ENCODE assay signal across 17 mouse cellular contexts in the genomic region with DNA sequence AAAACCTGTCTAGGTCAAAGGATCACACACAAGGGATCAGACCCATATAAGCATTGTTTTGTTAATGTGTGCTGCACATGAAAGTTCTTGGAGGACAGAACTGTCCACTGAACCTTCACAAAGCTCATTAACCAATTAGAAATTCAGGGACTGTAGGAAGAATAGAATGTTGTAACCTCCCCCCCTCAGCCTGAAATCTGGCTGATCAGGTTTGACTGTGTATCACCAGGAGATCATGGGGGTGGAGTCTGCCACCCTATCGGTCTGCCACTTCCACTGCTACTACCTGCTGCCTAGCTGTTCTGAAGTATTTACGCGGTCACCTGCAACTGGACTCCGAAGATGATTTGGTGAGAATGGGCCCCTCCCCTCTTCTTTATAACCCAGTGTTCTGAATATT. TPM values are rescaled to one million over a fixed set of nuclear protein-coding genes. Genes with fewer than 3 reads are reported as not detected.
A peak's percentile ranks its signal among the peaks of the same experiment; 100 is the strongest.
DNase-seq lines count a peak whose midpoint lies in the region; ATAC-seq and TF ChIP-seq lines count a peak whose summit lies in the region.
"Had no signal": no experiment of that assay in that cellular context is flagged by ENCODE, and none has a peak within 500 bp of the region (broad histone marks: within the 10 kb centered on the region; RNA-seq: fewer than 3 reads in every experiment).

No protein-coding gene starts in this region.

- H3K4me2 ChIP-seq in lung, postnatal 0 days (replicated peaks; ENCODE audit: low read depth, low read length), result no peak overlapping the region
- H3K4me2 ChIP-seq in intestine, postnatal 0 days (replicated peaks; ENCODE audit: low read depth), result peak overlapping the region; percentile 40
- 0 out of 2 replicates have a peak overlapping the region, but pooled peaks have one; percentile 17 for H3K4me2 ChIP-seq in stomach, postnatal 0 days (replicated peaks; ENCODE audit: low read depth)
- H3K4me2 ChIP-seq: heart, embryonic 11.5 days; limb, embryonic 15.5 days; lung, embryonic 15.5 days; midbrain, embryonic 12.5 days had no signal

- H3K4me3 ChIP-seq in lung, postnatal 0 days (ENCODE audit: low read depth, low read length), result no peak overlapping the region
- no peak overlapping the region for H3K4me3 ChIP-seq in intestine, postnatal 0 days (ENCODE audit: low read depth, low read length)
- H3K4me3 ChIP-seq in stomach, postnatal 0 days (ENCODE audit: low read depth, low read length), result no peak overlapping the region
- H3K4me3 ChIP-seq: limb, embryonic 15.5 days; lung, embryonic 15.5 days; midbrain, embryonic 12.5 days; myocyte had no signal

- no peak overlapping the region for H3K27ac ChIP-seq in lung, postnatal 0 days (ENCODE audit: low read length)
- H3K27ac ChIP-seq in intestine, postnatal 0 days (ENCODE audit: low read depth, low read length), result peak overlapping the region; percentile 50; the same call in 1 of the 2 replicates
- H3K27ac ChIP-seq in stomach, postnatal 0 days (replicated peaks), result 0 out of 2 replicates have a peak overlapping the region, but pooled peaks have one; percentile 8
- H3K27ac ChIP-seq: limb, embryonic 15.5 days; lung, embryonic 15.5 days; midbrain, embryonic 12.5 days had no signal

- peak; percentile 14 for DNase-seq in lung, postnatal 0 days (ENCODE audit: low spot score)
- DNase-seq in lung, postnatal 14 days, result no peak
- DNase-seq in kidney, postnatal 14 days, result peak; percentile 68
- DNase-seq in stomach, postnatal 0 days (ENCODE audit: low spot score), result no peak
- no peak for DNase-seq in testis, postnatal 14 days (ENCODE audit: low spot score)
- no peak for DNase-seq in B cell, adult 2 months
- DNase-seq: forebrain, postnatal 0 days; gastrocnemius, postnatal 25 days; thymus, postnatal 25 days had no signal

- 34% methylated on average over 4 of the region's 4 CpGs for WGBS in lung, postnatal 0 days
- WGBS in intestine, postnatal 0 days, result 34% methylated on average over 4 of the region's 4 CpGs
- WGBS in stomach, postnatal 0 days, result 45% methylated on average over 4 of the region's 4 CpGs

- TF ChIP-seq CTCF in lung, postnatal 0 days (IDR thresholded peaks at IDR 0.05), result no peak
- TF ChIP-seq CTCF in intestine, postnatal 0 days (IDR thresholded peaks at IDR 0.05; ENCODE audit: low read depth), result no peak; the same call in 1 of the 2 replicates
- TF ChIP-seq CTCF in stomach, postnatal 0 days (IDR thresholded peaks at IDR 0.05; ENCODE audit: low read depth), result no peak

- no peaks in the 10 kb centered on the region for H3K9me3 ChIP-seq in lung, postnatal 0 days (ENCODE audit: low read length)
- no peaks in the 10 kb centered on the region for H3K9me3 ChIP-seq in intestine, postnatal 0 days (ENCODE audit: control insufficient read depth)
- no peaks in the 10 kb centered on the region for H3K9me3 ChIP-seq in stomach, postnatal 0 days (ENCODE audit: control insufficient read depth, low read length)
- H3K9me3 ChIP-seq: limb, embryonic 15.5 days; lung, embryonic 15.5 days; midbrain, embryonic 12.5 days had no signal

- no peak for ATAC-seq in lung, postnatal 0 days
- peak; percentile 59 for ATAC-seq in intestine, postnatal 0 days
- ATAC-seq in stomach, postnatal 0 days (ENCODE audit: low FRiP score, low TSS enrichment), result no peak
- ATAC-seq: activated CD4-positive, CD25-positive, alpha-beta regulatory T cell, adult 4 months; forebrain, postnatal 0 days; inflammation-experienced regulatory T-cells, adult 6 months had no signal

- no peaks in the 10 kb centered on the region for H3K4me1 ChIP-seq in lung, postnatal 0 days (ENCODE audit: insufficient read depth, low read depth, low read length)
- no peaks in the 10 kb centered on the region for H3K4me1 ChIP-seq in intestine, postnatal 0 days (replicated peaks; ENCODE audit: control insufficient read depth, insufficient read depth, low read length)
- H3K4me1 ChIP-seq in stomach, postnatal 0 days (replicated peaks; ENCODE audit: control insufficient read depth, insufficient read depth), result no peaks in the 10 kb centered on the region
- H3K4me1 ChIP-seq: limb, embryonic 15.5 days; lung, embryonic 15.5 days; midbrain, embryonic 12.5 days had no signal

- H3K9ac ChIP-seq in lung, postnatal 0 days (replicated peaks; ENCODE audit: low read depth), result no peak overlapping the region
- no peak overlapping the region for H3K9ac ChIP-seq in intestine, postnatal 0 days (ENCODE audit: low read depth, low read length)
- H3K9ac ChIP-seq in stomach, postnatal 0 days (ENCODE audit: low read length), result no peak overlapping the region
- H3K9ac ChIP-seq: forebrain, postnatal 0 days; limb, embryonic 15.5 days; lung, embryonic 15.5 days; midbrain, embryonic 12.5 days had no signal

- no peaks in the 10 kb centered on the region for H3K36me3 ChIP-seq in lung, postnatal 0 days (ENCODE audit: insufficient read depth, low read length)
- H3K36me3 ChIP-seq in intestine, postnatal 0 days (ENCODE audit: control insufficient read depth, insufficient read depth), result no peaks in the 10 kb centered on the region
- no peaks in the 10 kb centered on the region for H3K36me3 ChIP-seq in stomach, postnatal 0 days (ENCODE audit: control insufficient read depth, insufficient read depth, low read length)
- H3K36me3 ChIP-seq: limb, embryonic 15.5 days; lung, embryonic 15.5 days; midbrain, embryonic 12.5 days had no signal

- TF ChIP-seq EP300 in lung, postnatal 0 days (IDR thresholded peaks at IDR 0.05), result no peak
- no peak for TF ChIP-seq EP300 in stomach, postnatal 0 days (optimal IDR thresholded peaks at IDR 0.05)

- H3K27me3 ChIP-seq in lung, postnatal 0 days (replicated peaks; ENCODE audit: insufficient read depth, low read length), result no peaks in the 10 kb centered on the region
- no peaks in the 10 kb centered on the region for H3K27me3 ChIP-seq in intestine, postnatal 0 days (replicated peaks; ENCODE audit: control insufficient read depth, insufficient read depth, low read length)
- H3K27me3 ChIP-seq in stomach, postnatal 0 days (ENCODE audit: control insufficient read depth, insufficient read depth, low read length), result no peaks in the 10 kb centered on the region
- H3K27me3 ChIP-seq: limb, embryonic 15.5 days; lung, embryonic 15.5 days; midbrain, embryonic 12.5 days had no signal

RNA-seq across cellular contexts. Expression of a gene that starts 18.8 kb away (rescaled TPM):
- 54.8 and 57.5 TPM in 2 replicates for polyA plus RNA-seq in lung, postnatal 0 days (2015; fragmentation: Nextera tagmentation; extraction: Ambion mirVana)
- polyA plus RNA-seq in intestine, postnatal 0 days (2015; fragmentation: Nextera tagmentation; extraction: Ambion mirVana), result 130 and 133 TPM in 2 replicates
- polyA plus RNA-seq in stomach, postnatal 0 days (2015; fragmentation: Nextera tagmentation; extraction: Ambion mirVana), result 53.7 and 54.5 TPM in 2 replicates

RNA-seq across cellular contexts. Expression of a gene that starts 30.7 kb away (rescaled TPM):
- polyA plus RNA-seq in lung, postnatal 0 days (2015; fragmentation: Nextera tagmentation; extraction: Ambion mirVana), result 0.23 and 0.42 TPM in 2 replicates
- polyA plus RNA-seq in intestine, postnatal 0 days (2015; fragmentation: Nextera tagmentation; extraction: Ambion mirVana), result 0.52 and 0.61 TPM in 2 replicates
- polyA plus RNA-seq in stomach, postnatal 0 days (2015; fragmentation: Nextera tagmentation; extraction: Ambion mirVana), result 0.46 and 0.81 TPM in 2 replicates
- polyA plus RNA-seq: activated CD4-positive, CD25-positive, alpha-beta regulatory T cell, adult 4 months; inflammation-experienced regulatory T-cells, adult 6 months had no signal

RNA-seq across cellular contexts. Expression of a gene that starts 50.4 kb away (rescaled TPM):
- not detected in 2 replicates for polyA plus RNA-seq in lung, postnatal 0 days (2015; fragmentation: Nextera tagmentation; extraction: Ambion mirVana)
- 0.24 and 0.39 TPM in 2 replicates for polyA plus RNA-seq in intestine, postnatal 0 days (2015; fragmentation: Nextera tagmentation; extraction: Ambion mirVana)
- polyA plus RNA-seq in stomach, postnatal 0 days (2015; fragmentation: Nextera tagmentation; extraction: Ambion mirVana), result 0.08 and 0.17 TPM in 2 replicates
- polyA plus RNA-seq: activated CD4-positive, CD25-positive, alpha-beta regulatory T cell, adult 4 months; inflammation-experienced regulatory T-cells, adult 6 months; myocyte had no signal

Comparison
In these comparisons a context has a peak if more than half of its experiments do, and no peak if none do; other contexts are left out.
1. DNase-seq: peak in lung, postnatal 0 days (single experiment) and kidney, postnatal 14 days (single experiment); none in lung, postnatal 14 days (single experiment), stomach, postnatal 0 days (single experiment), testis, postnatal 14 days (single experiment) and B cell, adult 2 months (0 of 2).